Mouse (Mus musculus): ENCODE data around the gene Olfr459. TPM values are rescaled to one million over a fixed set of nuclear protein-coding genes. Genes with fewer than 3 reads are reported as not detected.

Gene Olfr459
- polyA plus RNA-seq, 1 experiment from 2014 or later, result not detected

DNA sequence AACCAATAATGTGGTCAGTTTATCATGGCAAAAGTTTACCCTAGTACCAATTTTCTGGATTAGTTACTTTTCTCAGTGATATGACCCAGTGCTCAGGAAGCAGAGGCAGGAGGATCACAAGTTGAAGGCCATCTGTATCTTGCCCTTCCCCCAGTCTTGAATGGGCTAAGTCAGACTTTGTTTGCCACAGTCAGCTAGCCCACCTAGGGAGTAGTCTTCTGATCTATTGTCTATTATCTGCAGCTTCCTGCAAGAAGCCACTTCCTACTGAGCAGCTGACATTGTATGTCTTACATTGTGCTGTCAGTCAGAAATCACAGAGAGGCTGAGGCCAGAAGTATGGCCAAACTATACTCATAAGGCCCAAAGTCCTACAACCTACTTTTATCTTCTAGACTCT is 33.9 kb downstream of the Olfr459 start:
- Histone ChIP-seq H3K9ac (replicated peaks) (no peak overlapping the region), H3K4me1 (no peaks in the 10 kb centered on the region), H3K4me3 (no peak overlapping the region), H3K27ac (replicated peaks) (no peak overlapping the region), H3K36me3 (no peaks in the 10 kb centered on the region), H3K9me3 (no peaks in the 10 kb centered on the region), H3K27me3 (no peaks in the 10 kb centered on the region), H3K4me2 (replicated peaks) (no peak overlapping the region)
- no peak for ATAC-seq (ENCODE audit: low FRiP score, low read depth)

DNA sequence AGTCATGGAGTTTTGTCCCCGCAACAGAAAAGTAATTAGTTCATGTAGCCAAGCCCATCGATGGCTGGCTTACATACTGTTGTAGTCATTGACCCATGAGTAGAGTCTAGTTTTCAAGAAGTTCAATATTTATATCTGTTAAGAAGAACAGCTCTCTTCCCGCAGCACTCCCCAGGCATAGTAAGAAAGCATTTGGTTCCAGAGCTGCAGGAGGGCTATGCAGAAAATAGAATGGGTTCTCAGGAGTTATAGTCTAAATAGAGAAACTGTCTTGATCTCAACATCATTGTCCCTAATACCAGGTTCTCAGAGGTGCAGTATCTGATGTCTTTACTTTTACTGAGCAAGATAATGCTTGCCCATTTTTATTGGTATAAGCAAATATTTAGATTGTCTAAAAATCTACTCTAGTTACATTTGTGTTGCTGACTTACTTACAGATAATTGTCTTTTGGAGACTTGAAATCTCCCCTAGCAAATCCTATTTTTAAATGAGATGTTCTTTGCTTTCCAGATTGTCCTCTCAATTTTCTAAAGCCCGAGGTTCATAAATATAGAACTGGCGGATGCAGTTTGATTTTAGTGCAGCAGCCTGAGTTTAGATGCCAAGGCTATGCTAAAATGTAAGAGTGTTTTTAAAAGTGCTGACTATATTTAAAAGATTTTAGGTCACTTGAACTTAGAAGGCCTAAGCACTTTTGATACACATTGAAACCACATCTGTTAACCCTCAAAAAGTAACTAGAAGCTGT is 40.1 kb downstream of the Olfr459 start:
- Histone ChIP-seq H3K9ac (replicated peaks) (no peak overlapping the region), H3K4me2 (replicated peaks) (no peak overlapping the region), H3K27ac (replicated peaks) (no peak overlapping the region), H3K4me3 (no peak overlapping the region), H3K27me3 (no peaks in the 10 kb centered on the region), H3K9me3 (no peaks in the 10 kb centered on the region), H3K4me1 (no peaks in the 10 kb centered on the region), H3K36me3 (no peaks in the 10 kb centered on the region)
- 90% methylated on average over 5 of the region's 5 CpGs for WGBS
- no peak for ATAC-seq (ENCODE audit: low FRiP score, low read depth)

DNA sequence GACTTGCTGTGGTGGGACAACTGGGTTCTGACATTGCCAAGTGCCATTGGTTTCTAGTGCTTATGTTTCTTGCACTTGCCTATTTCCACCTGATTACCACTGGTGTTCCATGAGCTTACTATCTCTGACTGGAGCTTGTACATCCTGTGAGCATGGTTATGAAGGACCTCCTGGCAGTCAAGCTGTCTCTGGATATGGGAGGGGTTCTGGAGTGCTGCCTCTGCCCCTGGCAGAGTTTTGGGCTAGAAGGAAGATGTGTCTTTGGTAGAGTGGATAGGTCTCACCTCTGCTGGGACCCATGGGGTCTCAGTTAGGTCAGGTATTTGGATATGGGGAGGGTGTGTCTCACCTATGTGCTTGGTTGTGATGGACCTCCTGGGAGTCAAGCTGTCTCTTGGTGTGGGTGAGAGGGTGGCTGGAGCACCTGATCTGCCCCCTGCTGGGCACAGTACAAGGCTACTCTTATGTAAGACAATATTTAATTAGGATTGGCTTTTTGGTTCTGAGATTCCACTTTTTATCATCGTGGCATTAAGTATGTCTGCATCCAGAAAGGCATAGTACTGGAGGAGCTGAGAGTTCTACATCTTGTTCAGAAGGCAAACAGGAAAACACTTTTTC is 46.9 kb downstream of the Olfr459 start:
- H3K4me1 ChIP-seq, result no peaks in the 10 kb centered on the region
- WGBS, result 81% methylated on average over 1 of the region's 1 CpGs
- no peak for ATAC-seq (ENCODE audit: low FRiP score, low read depth)
- no peak overlapping the region for H3K4me3 ChIP-seq
- H3K27ac ChIP-seq (replicated peaks), result no peak overlapping the region
- no peak overlapping the region for H3K9ac ChIP-seq (replicated peaks)
- no peak overlapping the region for H3K4me2 ChIP-seq (replicated peaks)
- H3K27me3 ChIP-seq, result no peaks in the 10 kb centered on the region
- H3K9me3 ChIP-seq, result no peaks in the 10 kb centered on the region
- H3K36me3 ChIP-seq, result no peaks in the 10 kb centered on the region

DNA sequence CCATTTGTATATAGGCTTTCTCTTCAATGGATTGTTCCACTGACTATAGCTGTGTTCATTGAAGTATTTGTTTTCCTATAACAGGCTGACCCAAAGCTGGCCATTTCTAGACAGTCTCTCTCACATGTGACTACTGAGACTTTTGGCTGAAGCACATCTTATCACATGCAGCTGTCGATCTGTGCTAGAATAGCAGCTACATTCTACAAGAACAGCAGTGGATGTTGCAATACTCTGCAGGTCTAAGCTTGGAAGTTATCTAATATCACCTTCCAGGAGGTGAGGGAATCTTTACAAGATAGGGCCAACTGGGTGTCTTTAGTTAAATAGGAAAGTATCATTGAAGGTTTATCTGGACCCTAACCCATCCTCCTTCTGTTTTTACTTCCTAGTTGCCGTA is 53.5 kb downstream of the Olfr459 start:
- Histone ChIP-seq H3K4me2 (replicated peaks) (no peak overlapping the region), H3K27ac (replicated peaks) (no peak overlapping the region), H3K4me3 (no peak overlapping the region), H3K36me3 (no peaks in the 10 kb centered on the region), H3K4me1 (no peaks in the 10 kb centered on the region), H3K9me3 (no peaks in the 10 kb centered on the region), H3K9ac (replicated peaks) (no peak overlapping the region), H3K27me3 (no peaks in the 10 kb centered on the region)
- no peak for ATAC-seq (ENCODE audit: low FRiP score, low read depth)
- WGBS, result 88% methylated on average over 2 of the region's 2 CpGs

Other genes starting within 250 kb of the Olfr459 start
- gene Ephb6, start 169.7 kb downstream of the Olfr459 start, polyA plus RNA-seq (2016; fragmentation: Nextera tagmentation; extraction: Ambion mirVana), result 17.6 and 20.7 TPM in 2 replicates
- gene Trpv6, start 138.8 kb downstream of the Olfr459 start, polyA plus RNA-seq (2016; fragmentation: Nextera tagmentation; extraction: Ambion mirVana), result 0.37 and 0.58 TPM in 2 replicates
- gene Trpv5, start 94.4 kb downstream of the Olfr459 start, polyA plus RNA-seq (2016; fragmentation: Nextera tagmentation; extraction: Ambion mirVana), result not detected in 2 replicates
- not detected in 2 replicates for gene Llcfc1, start 90.7 kb downstream of the Olfr459 start, polyA plus RNA-seq (2016; fragmentation: Nextera tagmentation; extraction: Ambion mirVana)
- 8.9 and 10.3 TPM in 2 replicates for gene Kel, start 70.8 kb downstream of the Olfr459 start, polyA plus RNA-seq (2016; fragmentation: Nextera tagmentation; extraction: Ambion mirVana)
- not detected in 2 replicates for gene Pip, start 72.4 kb upstream of the Olfr459 start, polyA plus RNA-seq (2016; fragmentation: Nextera tagmentation; extraction: Ambion mirVana)
- not detected in 2 replicates for gene Sval2, start 77.8 kb upstream of the Olfr459 start, polyA plus RNA-seq (2016; fragmentation: Nextera tagmentation; extraction: Ambion mirVana)
- not detected in 2 replicates for gene Sval1, start 176.5 kb upstream of the Olfr459 start, polyA plus RNA-seq (2016; fragmentation: Nextera tagmentation; extraction: Ambion mirVana)
- not detected in 2 replicates for gene Sval3, start 193.0 kb upstream of the Olfr459 start, polyA plus RNA-seq (2016; fragmentation: Nextera tagmentation; extraction: Ambion mirVana)